Mouse (Mus musculus) ZHBTc4 (cell line): Measurements from ENCODE around the gene Hamp2.

Experiments used
- DNase-seq: peaks from one replicate; pipeline ENCODE4 v3.0.0-alpha.2; 2011; ENCODE audit warnings: low read depth, low spot score

Hamp2 gene

GRCm38 (mm10) chr7:30892515-30892914, 32.0 kb downstream of the Hamp2 start:
- no peak for DNase-seq

- no peak for DNase-seq
These were observed 32.7 kb downstream of the Hamp2 start for GRCm38 (mm10) chr7:30891746-30892145.

DNA sequence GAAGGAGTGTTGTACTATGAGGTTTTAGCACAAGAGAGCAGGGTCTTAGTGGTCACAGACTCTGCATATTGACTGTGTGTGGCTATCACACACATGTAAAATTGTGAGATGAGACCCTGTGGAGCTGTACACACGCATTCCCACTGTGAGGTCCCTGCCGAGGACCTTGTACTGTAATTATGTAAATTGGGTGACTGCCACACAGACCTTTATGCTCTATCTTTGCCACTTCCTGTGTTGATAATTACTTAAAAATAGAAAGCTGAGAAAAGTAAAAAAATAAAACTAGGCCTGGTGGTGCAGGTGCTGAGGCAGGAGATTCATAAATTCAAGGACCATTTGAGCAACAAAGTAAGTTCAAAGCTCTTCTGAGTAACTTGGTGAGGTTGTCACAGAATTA, 33.8 kb downstream of the Hamp2 start:
- no peak for DNase-seq

DNA sequence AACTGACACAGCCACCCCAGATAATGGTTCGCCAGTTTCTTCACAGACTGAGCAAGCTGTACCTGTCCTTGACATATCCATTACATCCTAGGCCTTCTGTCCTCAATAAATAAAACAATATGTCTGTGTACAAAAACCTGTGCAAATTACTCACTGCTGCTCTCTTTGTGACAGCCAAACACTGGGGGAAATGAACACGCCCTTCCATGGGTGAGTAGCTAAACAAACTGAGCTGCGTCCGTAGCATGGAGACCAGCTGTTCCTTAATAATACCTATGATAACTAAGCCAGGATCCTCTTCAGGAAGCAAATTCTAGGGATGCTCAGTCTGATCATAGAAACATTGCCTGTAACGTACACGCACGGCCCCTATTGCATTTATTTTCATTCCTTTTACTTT, 35.7 kb downstream of the Hamp2 start:
- no peak for DNase-seq

- no peak for DNase-seq
These were observed 36.8 kb downstream of the Hamp2 start for GRCm38 (mm10) chr7:30887568-30888188.

GRCm38 (mm10) chr7:30886852-30887251, 37.6 kb downstream of the Hamp2 start:
- no peak for DNase-seq

GRCm38 (mm10) chr7:30884047-30884446, 40.4 kb downstream of the Hamp2 start:
- no peak for DNase-seq

- DNase-seq, result no peak
These were observed 43.1 kb downstream of the Hamp2 start for GRCm38 (mm10) chr7:30881367-30881766.

GRCm38 (mm10) chr7:30880176-30880575, 44.3 kb downstream of the Hamp2 start, which contains the start of gene Cd22:
Gene Cd22 (minus strand): TSS chr7:30880342.
- no peak for DNase-seq

DNA sequence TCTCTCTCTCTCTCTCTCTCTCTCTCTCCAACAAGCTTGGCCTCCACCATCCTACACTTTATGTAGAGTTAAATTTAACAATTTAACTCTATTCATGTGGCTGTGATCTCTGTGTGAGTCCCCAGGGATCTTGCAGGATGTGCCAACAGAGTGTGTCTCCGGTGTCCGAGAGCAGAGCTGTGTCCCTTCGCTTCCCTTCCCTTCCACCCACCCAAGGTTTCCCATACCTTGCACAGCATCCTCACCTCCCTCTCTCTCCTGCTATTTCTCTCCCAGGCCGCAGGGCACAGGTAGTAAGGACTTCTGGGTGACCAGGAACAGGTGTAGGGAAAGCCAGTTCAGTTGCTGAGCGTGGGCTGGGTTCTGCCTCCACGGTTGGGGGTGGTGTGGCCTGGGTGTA, 45.5 kb downstream of the Hamp2 start:
- DNase-seq, result no peak

DNA sequence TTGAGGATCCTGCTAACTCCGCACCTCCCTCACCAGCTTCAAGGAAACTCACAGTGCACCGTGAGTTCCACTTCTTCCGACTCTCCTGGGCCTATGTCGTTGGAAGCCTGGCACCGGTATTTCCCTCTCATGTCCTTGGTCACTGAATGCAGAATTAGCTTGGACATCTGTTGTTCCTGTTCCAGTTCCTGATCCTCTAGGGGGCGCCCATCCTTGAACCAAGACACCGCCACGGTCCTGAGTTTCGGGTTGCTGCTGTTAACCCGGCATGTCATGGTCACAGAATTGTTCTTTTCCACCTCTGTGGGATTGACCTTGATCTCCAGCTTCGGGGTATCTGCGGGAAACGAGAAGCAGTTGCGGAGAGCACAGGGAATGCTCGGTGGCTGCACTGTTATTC, 51.4 kb downstream of the Hamp2 start:
- DNase-seq, result peak; percentile 88
